Mouse (Mus musculus) lung, postnatal 0 days (tissue): ENCODE results near the gene Nrg3. TPM values are rescaled to one million over a fixed set of nuclear protein-coding genes. Genes with fewer than 3 reads are reported as not detected.

Source experiments
- ATAC-seq: fragments of 200-750 bp; cut with Nextera tagmentation; 2 replicates; pipeline ENCODE4 v1.8.0; 2017; ENCODE audit warnings: moderate library complexity
- DNase-seq: peaks from one replicate; pipeline ENCODE4 v3.0.0-alpha.2; 2016; ENCODE audit warnings: low spot score
- H3K27ac ChIP-seq: fragments of 300-500 bp; sonication (generic); 2 replicates; pipeline ENCODE4 v1.5.1; 2014; ENCODE audit warnings: antibody characterized with exemption, mild to moderate bottlenecking, low read length, mixed read lengths
- H3K27me3 ChIP-seq: fragments of 300-500 bp; sonication (generic); replicated peaks from 2 replicates; pipeline ENCODE4 v1.6.1; 2014; ENCODE audit warnings: low read length, mixed read lengths; ENCODE audit not compliant: insufficient read depth
- H3K36me3 ChIP-seq: fragments of 300-500 bp; sonication (generic); 2 replicates; pipeline ENCODE4 v1.6.1; 2014; ENCODE audit warnings: low read length, mixed read lengths; ENCODE audit not compliant: insufficient read depth
- H3K4me1 ChIP-seq: fragments of 300-500 bp; sonication (generic); 2 replicates; pipeline ENCODE4 v1.6.1; 2014; ENCODE audit warnings: antibody characterized with exemption, low read depth, low read length, mixed read lengths; ENCODE audit not compliant: insufficient read depth
- H3K4me2 ChIP-seq: fragments of 300-500 bp; sonication (generic); replicated peaks from 2 replicates; pipeline ENCODE4 v1.6.1; 2014; ENCODE audit warnings: low read depth, mild to moderate bottlenecking, low read length, moderate library complexity, mixed read lengths
- H3K4me3 ChIP-seq: fragments of 300-500 bp; sonication (generic); 2 replicates; pipeline ENCODE4 v1.5.1; 2014; ENCODE audit warnings: low read depth, low read length
- H3K9ac ChIP-seq: fragments of 300-500 bp; sonication (generic); replicated peaks from 2 replicates; pipeline ENCODE4 v1.6.1; 2014; ENCODE audit warnings: low read depth, mild to moderate bottlenecking
- H3K9me3 ChIP-seq: fragments of 300-500 bp; sonication (generic); 2 replicates; pipeline ENCODE4 v1.6.1; 2016; ENCODE audit warnings: low read length, mixed read lengths
- CTCF ChIP-seq: IDR thresholded peaks from 2 replicates; pipeline ENCODE4 v1.5.1; 2016; ENCODE audit warnings: antibody characterized with exemption, mild to moderate bottlenecking
- EP300 ChIP-seq: IDR thresholded peaks from 2 replicates; pipeline ENCODE4 v1.6.1; 2016; ENCODE audit warnings: antibody characterized with exemption, mild to moderate bottlenecking, control low read depth
- WGBS: fragments of 180-500 bp; shearing (Covaris S2); extraction: QIAGEN DNeasy Blood & Tissue Kit; methylation state at CpG from one replicate; pipeline ENCODE4 v1.1.7; 2014; 5-methylcytosine and 5-hydroxymethylcytosine counted together
- polyA plus RNA-seq: library from polyadenylated mRNA; unstranded; fragments of >200 nt; fragmentation: Nextera tagmentation; extraction: Ambion mirVana; gene quantifications from 2 replicates; pipeline ENCODE4 v1.2.1, GENCODE M21; 2015

Nrg3 gene
- polyA plus RNA-seq, 1 experiment from 2014 or later: not detected

- DNase-seq: no peak
- H3K4me2 ChIP-seq: no peak overlapping the region
- no peaks in the 10 kb centered on the region for H3K36me3 ChIP-seq
- no peak overlapping the region for H3K27ac ChIP-seq
- H3K4me1 ChIP-seq: no peaks in the 10 kb centered on the region
- H3K9ac ChIP-seq: no peak overlapping the region
- no peak for ATAC-seq
- no peak for TF ChIP-seq EP300
- TF ChIP-seq CTCF: no peak
- no peak overlapping the region for H3K4me3 ChIP-seq
- H3K27me3 ChIP-seq: no peaks in the 10 kb centered on the region
- H3K9me3 ChIP-seq: no peaks in the 10 kb centered on the region
- WGBS: 73% methylated on average over 5 of the region's 5 CpGs
These were observed 44.4 kb downstream of the Nrg3 start for GRCm38 (mm10) chr14:39428503-39428902.

- WGBS: 59% methylated on average over 1 of the region's 1 CpGs
- H3K9me3 ChIP-seq: no peaks in the 10 kb centered on the region
These were observed 51.0 kb downstream of the Nrg3 start for GRCm38 (mm10) chr14:39421874-39422273.

GRCm38 (mm10) chr14:39413270-39413669 lies 59.6 kb downstream of the Nrg3 start:
- Histone ChIP-seq H3K36me3 (no peaks in the 10 kb centered on the region), H3K27ac (no peak overlapping the region), H3K4me3 (no peak overlapping the region), H3K9me3 (no peaks in the 10 kb centered on the region), H3K27me3 (no peaks in the 10 kb centered on the region), H3K4me1 (no peaks in the 10 kb centered on the region), H3K4me2 (no peak overlapping the region), H3K9ac (no peak overlapping the region)
- TF ChIP-seq EP300: no peak
- no peak for TF ChIP-seq CTCF
- ATAC-seq: no peak
- 69% methylated on average over 9 of the region's 9 CpGs for WGBS
- no peak for DNase-seq

More at GRCm38 (mm10) chr14:39421874-39422273, 51.0 kb downstream of the Nrg3 start:
- Histone ChIP-seq H3K4me2 (no peak overlapping the region), H3K36me3 (no peaks in the 10 kb centered on the region), H3K4me3 (no peak overlapping the region), H3K27me3 (no peaks in the 10 kb centered on the region), H3K27ac (no peak overlapping the region), H3K9ac (no peak overlapping the region), H3K4me1 (no peaks in the 10 kb centered on the region)
- DNase-seq: no peak
- TF ChIP-seq EP300: no peak
- TF ChIP-seq CTCF: no peak
- no peak for ATAC-seq

GRCm38 (mm10) chr14:39386845-39387244 lies 86.0 kb downstream of the Nrg3 start:
- Histone ChIP-seq H3K4me2 (no peak overlapping the region), H3K9ac (no peak overlapping the region), H3K9me3 (no peaks in the 10 kb centered on the region), H3K27ac (no peak overlapping the region), H3K36me3 (no peaks in the 10 kb centered on the region), H3K4me3 (no peak overlapping the region), H3K4me1 (no peaks in the 10 kb centered on the region), H3K27me3 (no peaks in the 10 kb centered on the region)
- ATAC-seq (no peak), DNase-seq (no peak)
- TF ChIP-seq CTCF (no peak), EP300 (no peak)

GRCm38 (mm10) chr14:39381321-39381720 lies 91.6 kb downstream of the Nrg3 start:
- H3K27me3 ChIP-seq: no peaks in the 10 kb centered on the region
- H3K9ac ChIP-seq: no peak overlapping the region
- no peak for DNase-seq
- H3K27ac ChIP-seq: no peak overlapping the region
- H3K4me1 ChIP-seq: no peaks in the 10 kb centered on the region
- H3K9me3 ChIP-seq: no peaks in the 10 kb centered on the region
- H3K4me3 ChIP-seq: no peak overlapping the region
- H3K36me3 ChIP-seq: no peaks in the 10 kb centered on the region
- no peak overlapping the region for H3K4me2 ChIP-seq
- TF ChIP-seq EP300: no peak
- TF ChIP-seq CTCF: no peak
- no peak for ATAC-seq

GRCm38 (mm10) chr14:39373220-39373619 lies 99.7 kb downstream of the Nrg3 start:
- TF ChIP-seq EP300: no peak
- no peak for TF ChIP-seq CTCF
- 59% methylated on average over 1 of the region's 1 CpGs for WGBS
- H3K4me2 ChIP-seq: no peak overlapping the region
- H3K27ac ChIP-seq: no peak overlapping the region
- no peak for DNase-seq
- H3K4me1 ChIP-seq: no peaks in the 10 kb centered on the region
- H3K36me3 ChIP-seq: no peaks in the 10 kb centered on the region
- no peak overlapping the region for H3K9ac ChIP-seq
- ATAC-seq: no peak
- H3K9me3 ChIP-seq: no peaks in the 10 kb centered on the region
- H3K4me3 ChIP-seq: no peak overlapping the region
- H3K27me3 ChIP-seq: no peaks in the 10 kb centered on the region

GRCm38 (mm10) chr14:39356251-39356650 lies 116.6 kb downstream of the Nrg3 start:
- no peaks in the 10 kb centered on the region for H3K27me3 ChIP-seq
- no peak overlapping the region for H3K4me3 ChIP-seq
- H3K9me3 ChIP-seq: no peaks in the 10 kb centered on the region
- TF ChIP-seq EP300 (no peak), CTCF (no peak)
- no peak overlapping the region for H3K4me2 ChIP-seq
- no peaks in the 10 kb centered on the region for H3K4me1 ChIP-seq
- H3K36me3 ChIP-seq: no peaks in the 10 kb centered on the region
- no peak overlapping the region for H3K27ac ChIP-seq
- ATAC-seq (no peak), DNase-seq (no peak)
- H3K9ac ChIP-seq: no peak overlapping the region
- 76% methylated on average over 2 of the region's 2 CpGs for WGBS
